Mouse (Mus musculus) midbrain, embryonic 14.5 days (tissue): Measurements from ENCODE around the gene Sdha. TPM values are rescaled to one million over a fixed set of nuclear protein-coding genes. Genes with fewer than 3 reads are reported as not detected.
A peak's percentile ranks its signal among the peaks of the same experiment; 100 is the strongest.

Source experiments
- ATAC-seq: fragments of 200-750 bp; cut with Nextera tagmentation; 2 replicates; pipeline ENCODE4 v1.8.0; 2017; ENCODE audit warnings: moderate number of reproducible peaks, moderate library complexity; ENCODE audit not compliant: low FRiP score, low TSS enrichment
- DNase-seq: peaks from one replicate; pipeline ENCODE4 v3.0.0-alpha.2; 2015
- H3K27ac ChIP-seq: fragments of 300-500 bp; sonication (generic); replicated peaks from 2 replicates; pipeline ENCODE4 v1.5.1; 2014; ENCODE audit warnings: mild to moderate bottlenecking, low read depth, low read length, moderate library complexity
- H3K27me3 ChIP-seq: fragments of 300-500 bp; sonication (generic); 2 replicates; pipeline ENCODE4 v1.6.1; 2014; ENCODE audit warnings: low read length, control low read depth, mixed read lengths; ENCODE audit not compliant: control insufficient read depth, insufficient read depth
- H3K36me3 ChIP-seq: fragments of 300-500 bp; sonication (generic); 2 replicates; pipeline ENCODE4 v1.6.1; 2014; ENCODE audit warnings: low read length, control low read depth; ENCODE audit not compliant: control insufficient read depth, insufficient read depth
- H3K4me1 ChIP-seq: fragments of 300-500 bp; sonication (generic); 2 replicates; pipeline ENCODE4 v1.6.1; 2014; ENCODE audit warnings: mild to moderate bottlenecking, antibody characterized with exemption, low read length, control low read depth; ENCODE audit not compliant: control insufficient read depth, insufficient read depth
- H3K4me2 ChIP-seq: fragments of 300-500 bp; sonication (generic); 2 replicates; pipeline ENCODE4 v1.6.1; 2014; ENCODE audit warnings: mild to moderate bottlenecking, low read length, moderate library complexity
- H3K4me3 ChIP-seq: fragments of 300-500 bp; sonication (generic); replicated peaks from 2 replicates; pipeline ENCODE4 v1.5.1; 2014; ENCODE audit warnings: low read depth, low read length
- H3K9ac ChIP-seq: fragments of 300-500 bp; sonication (generic); replicated peaks from 2 replicates; pipeline ENCODE4 v1.6.1; 2014; ENCODE audit warnings: mild to moderate bottlenecking, low read length, moderate library complexity
- H3K9me3 ChIP-seq: fragments of 300-500 bp; sonication (generic); 2 replicates; pipeline ENCODE4 v1.6.1; 2016; ENCODE audit warnings: low read length, control low read depth, mixed read lengths; ENCODE audit not compliant: control insufficient read depth
- WGBS: fragments of 180-500 bp; shearing (Covaris S2); extraction: QIAGEN DNeasy Blood & Tissue Kit; methylation state at CpG from one replicate; pipeline ENCODE4 v1.1.7; 2014; 5-methylcytosine and 5-hydroxymethylcytosine counted together
- polyA plus RNA-seq: library from polyadenylated mRNA; unstranded; fragments of >200 nt; fragmentation: Nextera tagmentation; extraction: Ambion mirVana; gene quantifications from 2 replicates; pipeline ENCODE4 v1.2.1, GENCODE M21; 2014

Sdha gene
- polyA plus RNA-seq, result 153 and 196 TPM in 2 replicates

GRCm38 (mm10) chr13:74349566-74350434 is at the start of gene Sdha, which contains the start of gene Ccdc127:
Sdha (minus strand) TSS chr13:74350280.
Ccdc127 (plus strand) TSS chr13:74350309.
- Histone ChIP-seq H3K4me3 (peak within 1 kb of the TSS; percentile 81), H3K9me3 (no peaks in the 10 kb centered on the region), H3K4me1 (peaks cover 14% of the 10 kb centered on the region), H3K4me2 (peak within 1 kb of the TSS; percentile 74), H3K9ac (peak within 1 kb of the TSS; percentile 82), H3K27me3 (no peaks in the 10 kb centered on the region), H3K36me3 (peaks cover 18% of the 10 kb centered on the region), H3K27ac (peak within 1 kb of the TSS; percentile 79)
- DNase-seq, result peak; percentile 100
- 2% methylated on average over 57 of the region's 57 CpGs for WGBS
- peak; percentile 98 for ATAC-seq

- H3K4me1 ChIP-seq, result no peaks in the 10 kb centered on the region
- DNase-seq (no peak), ATAC-seq (no peak)
- no peaks in the 10 kb centered on the region for H3K27me3 ChIP-seq
- 12% methylated on average over 11 of the region's 11 CpGs for WGBS
- no peak within 1 kb of the TSS for H3K4me3 ChIP-seq
- H3K9ac ChIP-seq, result no peak within 1 kb of the TSS
- H3K4me2 ChIP-seq, result peak within 1 kb of the TSS; percentile 19; the same call in 1 of the 2 replicates
- H3K36me3 ChIP-seq, result no peaks in the 10 kb centered on the region
- no peak within 1 kb of the TSS for H3K27ac ChIP-seq
- H3K9me3 ChIP-seq, result no peaks in the 10 kb centered on the region
These were observed 49.3 kb upstream of the Sdha start, which contains the start of gene Ftl1-ps1 for GRCm38 (mm10) chr13:74399298-74399839. Ftl1-ps1 (plus strand) TSS chr13:74399694.

- Histone ChIP-seq H3K4me3 (no peak overlapping the region), H3K27ac (no peak overlapping the region), H3K9ac (no peak overlapping the region), H3K36me3 (no peaks in the 10 kb centered on the region), H3K27me3 (no peaks in the 10 kb centered on the region), H3K9me3 (no peaks in the 10 kb centered on the region), H3K4me1 (peaks cover 9% of the 10 kb centered on the region; the same call in 1 of the 2 replicates), H3K4me2 (no peak overlapping the region)
- DNase-seq (peak; percentile 4), ATAC-seq (peak; percentile 46; the same call in 1 of the 2 replicates)
- 78% methylated on average over 2 of the region's 2 CpGs for WGBS
These were observed 41.1 kb upstream of the Sdha start for GRCm38 (mm10) chr13:74391156-74391555.

- Histone ChIP-seq H3K36me3 (no peaks in the 10 kb centered on the region), H3K27me3 (no peaks in the 10 kb centered on the region), H3K9me3 (no peaks in the 10 kb centered on the region), H3K4me1 (peaks cover 9% of the 10 kb centered on the region; the same call in 1 of the 2 replicates), H3K27ac (no peak within 1 kb of the TSS), H3K4me2 (peak within 1 kb of the TSS; percentile 68), H3K9ac (peak within 1 kb of the TSS; percentile 60), H3K4me3 (peak within 1 kb of the TSS; percentile 63)
- ATAC-seq (peak; percentile 93), DNase-seq (peak; percentile 89)
- 1% methylated on average over 14 of the region's 14 CpGs for WGBS
These were observed 40.4 kb upstream of the Sdha start, which contains the start of gene Zfp72 for GRCm38 (mm10) chr13:74390371-74390990. Zfp72 (minus strand) TSS chr13:74390836.

- no peak for DNase-seq
- Histone ChIP-seq H3K4me2 (peak overlapping the region; percentile 68), H3K9me3 (no peaks in the 10 kb centered on the region), H3K4me3 (peak overlapping the region; percentile 63), H3K4me1 (peaks cover 9% of the 10 kb centered on the region; the same call in 1 of the 2 replicates), H3K36me3 (no peaks in the 10 kb centered on the region), H3K9ac (no peak overlapping the region), H3K27me3 (no peaks in the 10 kb centered on the region), H3K27ac (no peak overlapping the region)
- 72% methylated on average over 6 of the region's 6 CpGs for WGBS
- ATAC-seq, result no peak
These were observed 39.6 kb upstream of the Sdha start for GRCm38 (mm10) chr13:74389730-74390129.

GRCm38 (mm10) chr13:74382289-74382688 is 32.2 kb upstream of the Sdha start:
- no peaks in the 10 kb centered on the region for H3K9me3 ChIP-seq
- H3K4me1 ChIP-seq, result no peaks in the 10 kb centered on the region
- H3K9ac ChIP-seq, result no peak overlapping the region
- 77% methylated on average over 3 of the region's 3 CpGs for whole genome bisulfite sequencing
- H3K27me3 ChIP-seq, result no peaks in the 10 kb centered on the region
- no peak overlapping the region for H3K4me2 ChIP-seq
- ATAC-seq, result no peak
- H3K4me3 ChIP-seq, result no peak overlapping the region
- H3K27ac ChIP-seq, result no peak overlapping the region
- H3K36me3 ChIP-seq, result no peaks in the 10 kb centered on the region
- DNase-seq, result no peak

- Histone ChIP-seq H3K4me2 (no peak overlapping the region), H3K9ac (no peak overlapping the region), H3K4me3 (no peak overlapping the region), H3K27me3 (no peaks in the 10 kb centered on the region), H3K9me3 (no peaks in the 10 kb centered on the region), H3K4me1 (no peaks in the 10 kb centered on the region), H3K27ac (no peak overlapping the region), H3K36me3 (no peaks in the 10 kb centered on the region)
- DNase-seq (no peak), ATAC-seq (no peak)
- 85% methylated on average over 10 of the region's 10 CpGs for WGBS
These were observed 31.6 kb upstream of the Sdha start for GRCm38 (mm10) chr13:74381533-74382276.

- Histone ChIP-seq H3K27ac (no peak within 1 kb of the TSS), H3K9ac (no peak within 1 kb of the TSS), H3K4me3 (no peak within 1 kb of the TSS), H3K4me2 (no peak within 1 kb of the TSS), H3K4me1 (no peaks in the 10 kb centered on the region), H3K9me3 (no peaks in the 10 kb centered on the region), H3K27me3 (no peaks in the 10 kb centered on the region), H3K36me3 (peaks cover 28% of the 10 kb centered on the region)
- ATAC-seq (peak; percentile 15; the same call in 1 of the 2 replicates), DNase-seq (no peak)
- WGBS, result 88% methylated on average over 8 of the region's 8 CpGs
These were observed 13.8 kb upstream of the Sdha start, which contains the start of gene Lrrc14b for GRCm38 (mm10) chr13:74363859-74364235. Lrrc14b (minus strand) TSS chr13:74364005.
